Mouse (Mus musculus) midbrain, embryonic 13.5 days (tissue): Measurements from ENCODE around the gene Rpl38. TPM values are rescaled to one million over a fixed set of nuclear protein-coding genes. Genes with fewer than 3 reads are reported as not detected.

ENCODE experiments used
- ATAC-seq: fragments of 200-750 bp; cut with Nextera tagmentation; 2 replicates; pipeline ENCODE4 v1.8.0; 2017; ENCODE audit warnings: mild to moderate bottlenecking, moderate TSS enrichment, moderate library complexity
- H3K27ac ChIP-seq: fragments of 300-500 bp; sonication (generic); 2 replicates; pipeline ENCODE4 v1.5.1; 2015; ENCODE audit warnings: inconsistent platforms, mild to moderate bottlenecking, moderate library complexity
- H3K27me3 ChIP-seq: fragments of 300-500 bp; sonication (generic); 2 replicates; pipeline ENCODE4 v1.6.1; 2015; ENCODE audit warnings: mild to moderate bottlenecking, inconsistent platforms
- H3K36me3 ChIP-seq: fragments of 300-500 bp; sonication (generic); 2 replicates; pipeline ENCODE4 v1.6.1; 2015; ENCODE audit warnings: mild to moderate bottlenecking, inconsistent platforms
- H3K4me1 ChIP-seq: fragments of 300-500 bp; sonication (generic); replicated peaks from 2 replicates; pipeline ENCODE4 v1.6.1; 2015; ENCODE audit warnings: inconsistent platforms
- H3K4me2 ChIP-seq: fragments of 300-500 bp; sonication (generic); replicated peaks from 2 replicates; pipeline ENCODE4 v1.6.1; 2015; ENCODE audit warnings: moderate library complexity, mild to moderate bottlenecking, inconsistent platforms
- H3K4me3 ChIP-seq: fragments of 300-500 bp; sonication (generic); replicated peaks from 2 replicates; pipeline ENCODE4 v1.5.1; 2015; ENCODE audit warnings: mild to moderate bottlenecking, inconsistent platforms
- H3K9ac ChIP-seq: fragments of 300-500 bp; sonication (generic); replicated peaks from 2 replicates; pipeline ENCODE4 v1.6.1; 2015; ENCODE audit warnings: mild to moderate bottlenecking, inconsistent platforms
- H3K9me3 ChIP-seq: fragments of 300-500 bp; sonication (generic); 2 replicates; pipeline ENCODE4 v1.6.1; 2016; ENCODE audit warnings: mild to moderate bottlenecking, inconsistent platforms
- WGBS: fragments of 180-500 bp; shearing (Covaris S2); methylation state at CpG from one replicate; pipeline ENCODE4 v1.1.7; 2015; 5-methylcytosine and 5-hydroxymethylcytosine counted together
- polyA plus RNA-seq: library from polyadenylated mRNA; unstranded; fragments of >200 nt; fragmentation: Nextera tagmentation; extraction: Ambion mirVana; gene quantifications from 2 replicates; pipeline ENCODE4 v1.2.1, GENCODE M21; 2015

The Rpl38 gene
- polyA plus RNA-seq, 1 experiment from 2014 or later = 826 TPM

GRCm38 (mm10) chr11:114683722-114684621 lies 15.6 kb downstream of the Rpl38 start:
- no peak overlapping the region for H3K4me2 ChIP-seq
- peaks cover 29% of the 10 kb centered on the region for H3K4me1 ChIP-seq
- no peaks in the 10 kb centered on the region for H3K9me3 ChIP-seq
- no peak overlapping the region for H3K27ac ChIP-seq
- no peaks in the 10 kb centered on the region for H3K27me3 ChIP-seq
- H3K9ac ChIP-seq = no peak overlapping the region
- ATAC-seq = no peak
- 70% methylated on average over 20 of the region's 20 CpGs for WGBS
- no peaks in the 10 kb centered on the region for H3K36me3 ChIP-seq
- H3K4me3 ChIP-seq = no peak overlapping the region

- Histone ChIP-seq H3K27ac (no peak overlapping the region), H3K4me1 (peaks cover 21% of the 10 kb centered on the region), H3K9me3 (no peaks in the 10 kb centered on the region), H3K27me3 (no peaks in the 10 kb centered on the region), H3K4me2 (no peak overlapping the region), H3K4me3 (no peak overlapping the region), H3K36me3 (no peaks in the 10 kb centered on the region), H3K9ac (no peak overlapping the region)
- no peak for ATAC-seq
- WGBS = 74% methylated on average over 14 of the region's 14 CpGs
Measured at GRCm38 (mm10) chr11:114684627-114685373, 16.5 kb downstream of the Rpl38 start.

DNA sequence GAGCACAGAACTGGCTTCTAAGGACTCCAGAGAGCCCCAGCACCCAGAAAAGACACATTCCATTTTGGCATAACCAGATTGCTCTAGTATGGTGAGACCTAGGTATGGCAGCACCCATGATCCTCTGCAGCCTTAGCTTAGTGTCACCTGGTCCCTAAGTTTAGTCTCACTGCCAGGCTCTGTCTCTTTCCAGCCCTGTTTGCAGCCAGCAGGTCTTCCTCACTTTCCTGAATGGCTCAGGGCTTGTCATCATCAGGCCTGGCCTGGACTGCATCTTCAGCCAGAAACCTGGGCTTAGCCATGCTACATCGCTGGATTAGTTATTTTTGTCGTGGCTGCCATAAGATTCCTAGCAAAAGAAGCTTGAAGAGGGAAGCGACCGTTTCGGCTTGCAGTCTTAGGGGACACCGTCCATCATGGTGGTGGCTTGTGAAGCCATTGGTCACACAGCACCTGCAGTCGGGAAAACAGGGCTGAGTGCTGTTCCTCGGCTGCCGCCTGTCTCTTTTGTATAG lies 17.3 kb downstream of the Rpl38 start:
- H3K27me3 ChIP-seq = no peaks in the 10 kb centered on the region
- WGBS = 87% methylated on average over 9 of the region's 9 CpGs
- H3K27ac ChIP-seq = no peak overlapping the region
- peaks cover 16% of the 10 kb centered on the region for H3K4me1 ChIP-seq
- H3K9ac ChIP-seq = no peak overlapping the region
- no peaks in the 10 kb centered on the region for H3K9me3 ChIP-seq
- no peak overlapping the region for H3K4me3 ChIP-seq
- H3K4me2 ChIP-seq = no peak overlapping the region
- no peak for ATAC-seq
- H3K36me3 ChIP-seq = no peaks in the 10 kb centered on the region

DNA sequence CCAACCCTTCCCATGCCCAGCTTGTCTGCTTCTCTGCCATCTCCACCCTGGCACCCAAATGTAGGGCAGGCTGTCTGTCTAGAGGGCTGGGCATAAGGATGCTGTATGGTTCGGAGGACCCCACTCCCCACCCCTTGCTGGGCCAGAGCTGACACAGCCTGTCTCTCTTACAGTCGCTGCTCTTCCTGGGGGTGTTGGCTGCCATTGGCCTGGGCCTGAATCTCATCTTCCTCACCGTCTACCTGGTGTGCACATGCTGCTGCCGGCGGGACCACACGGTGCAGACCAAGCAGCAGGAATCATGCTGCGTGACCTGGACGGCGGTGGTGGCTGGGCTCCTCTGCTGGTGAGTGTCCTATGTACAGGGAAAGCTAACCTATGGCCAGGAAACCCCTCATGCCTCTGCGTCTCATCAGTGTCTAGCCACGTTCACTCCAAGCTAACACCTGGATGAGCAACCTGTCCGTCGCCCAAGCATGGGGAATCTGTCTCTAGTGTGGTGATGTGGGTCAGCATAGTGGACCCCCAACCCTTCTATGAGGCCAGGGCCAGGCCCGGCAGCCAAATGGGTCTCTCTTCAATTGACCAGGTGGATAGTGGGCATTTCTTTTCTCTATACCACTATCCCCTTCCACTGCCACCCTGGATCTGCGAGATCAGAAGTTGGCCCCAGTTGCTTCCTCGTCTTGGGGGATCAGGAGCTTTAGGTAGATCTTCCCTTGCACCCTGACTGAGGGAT lies 18.1 kb downstream of the Rpl38 start:
- no peak overlapping the region for H3K27ac ChIP-seq
- H3K9me3 ChIP-seq = no peaks in the 10 kb centered on the region
- no peak overlapping the region for H3K4me3 ChIP-seq
- 92% methylated on average over 16 of the region's 16 CpGs for whole genome bisulfite sequencing
- H3K4me2 ChIP-seq = no peak overlapping the region
- H3K27me3 ChIP-seq = no peaks in the 10 kb centered on the region
- no peaks in the 10 kb centered on the region for H3K36me3 ChIP-seq
- no peak for ATAC-seq
- peaks cover 12% of the 10 kb centered on the region for H3K4me1 ChIP-seq
- H3K9ac ChIP-seq = no peak overlapping the region

- Histone ChIP-seq H3K27ac (no peak overlapping the region), H3K9ac (no peak overlapping the region), H3K4me3 (no peak overlapping the region), H3K4me2 (no peak overlapping the region), H3K36me3 (no peaks in the 10 kb centered on the region), H3K27me3 (no peaks in the 10 kb centered on the region), H3K4me1 (peaks cover 19% of the 10 kb centered on the region), H3K9me3 (no peaks in the 10 kb centered on the region)
- ATAC-seq = no peak
- WGBS = 65% methylated on average over 9 of the region's 10 CpGs
Measured at GRCm38 (mm10) chr11:114687574-114688188, 19.4 kb downstream of the Rpl38 start.

DNA sequence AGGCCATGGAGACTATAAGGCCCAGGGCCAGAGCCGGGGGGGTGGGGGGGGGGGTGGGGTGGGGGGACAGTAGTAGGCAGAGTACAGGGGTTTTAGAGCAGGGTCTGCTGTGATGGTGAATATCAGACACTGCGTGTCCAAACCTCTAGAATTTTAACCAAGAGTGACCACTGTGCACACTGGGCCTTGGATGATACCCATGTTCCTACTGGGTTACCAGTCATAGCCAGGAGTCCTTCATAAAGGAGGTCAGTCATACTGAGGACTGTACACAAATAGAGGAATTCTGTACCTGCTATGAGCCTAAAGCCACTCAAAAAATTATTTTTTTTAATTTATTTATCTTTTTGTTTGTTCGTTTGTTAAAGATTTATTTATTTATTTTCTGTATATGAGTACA lies 20.4 kb downstream of the Rpl38 start:
- Histone ChIP-seq H3K4me3 (no peak overlapping the region), H3K27ac (no peak overlapping the region), H3K4me1 (peaks cover 19% of the 10 kb centered on the region), H3K27me3 (no peaks in the 10 kb centered on the region), H3K4me2 (no peak overlapping the region), H3K9ac (no peak overlapping the region), H3K9me3 (no peaks in the 10 kb centered on the region), H3K36me3 (no peaks in the 10 kb centered on the region)
- 93% methylated on average over 2 of the region's 3 CpGs for WGBS
- ATAC-seq = no peak

GRCm38 (mm10) chr11:114690192-114690591 lies 21.9 kb downstream of the Rpl38 start:
- Histone ChIP-seq H3K4me3 (no peak overlapping the region), H3K9me3 (no peaks in the 10 kb centered on the region), H3K4me1 (peaks cover 9% of the 10 kb centered on the region), H3K27ac (no peak overlapping the region), H3K36me3 (0 out of 2 replicates have a peak, but pooled peaks cover 4% of the 10 kb centered on the region), H3K9ac (no peak overlapping the region), H3K4me2 (no peak overlapping the region), H3K27me3 (no peaks in the 10 kb centered on the region)
- ATAC-seq = no peak
- 93% methylated on average over 15 of the region's 15 CpGs for WGBS

DNA sequence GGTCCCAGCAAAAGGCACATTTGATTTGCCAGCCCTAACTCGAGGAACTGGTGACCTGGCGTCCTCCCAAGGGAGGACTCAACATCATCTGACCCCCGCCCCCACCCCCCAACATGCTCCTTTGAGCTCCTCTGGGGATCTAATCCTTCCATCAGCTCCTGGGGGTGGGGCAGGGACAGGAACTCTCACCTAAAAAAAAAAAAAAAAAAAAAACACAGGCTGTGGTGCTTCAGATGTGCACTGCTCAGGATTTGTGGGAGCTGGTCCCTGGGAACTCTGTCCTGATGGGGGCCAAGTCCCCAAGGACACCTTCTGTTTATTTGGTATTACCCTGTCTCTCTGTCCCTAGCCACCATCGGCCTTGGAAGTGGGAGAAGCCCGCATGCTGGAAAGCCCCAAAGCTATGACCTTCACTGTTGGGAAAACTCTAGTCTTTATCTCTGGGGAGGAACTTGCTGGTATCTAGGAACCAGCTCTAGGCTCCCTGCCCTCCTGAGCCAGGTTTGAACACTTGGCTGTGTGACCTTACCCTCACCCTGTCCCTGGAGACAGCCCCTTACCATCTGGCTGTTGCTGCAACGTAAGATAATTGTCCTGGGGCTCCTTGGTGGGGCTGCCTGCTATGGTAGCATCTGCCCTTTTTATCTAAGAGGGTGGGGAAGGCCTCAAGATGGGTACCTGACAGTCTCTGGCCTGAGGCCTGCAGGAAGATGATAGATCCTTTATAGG lies 23.3 kb downstream of the Rpl38 start:
- Histone ChIP-seq H3K27ac (no peak overlapping the region), H3K27me3 (no peaks in the 10 kb centered on the region), H3K4me3 (no peak overlapping the region), H3K9me3 (no peaks in the 10 kb centered on the region), H3K36me3 (0 out of 2 replicates have a peak, but pooled peaks cover 5% of the 10 kb centered on the region), H3K4me2 (no peak overlapping the region), H3K4me1 (peaks cover 7% of the 10 kb centered on the region; the same call in 1 of the 2 replicates), H3K9ac (no peak overlapping the region)
- 63% methylated on average over 6 of the region's 6 CpGs for WGBS
- ATAC-seq = no peak

- peaks cover 7% of the 10 kb centered on the region; the same call in 1 of the 2 replicates for H3K4me1 ChIP-seq
- H3K9ac ChIP-seq = no peak overlapping the region
- H3K9me3 ChIP-seq = no peaks in the 10 kb centered on the region
- H3K4me2 ChIP-seq = no peak overlapping the region
- no peak overlapping the region for H3K4me3 ChIP-seq
- no peak overlapping the region for H3K27ac ChIP-seq
- WGBS = 41% methylated on average over 7 of the region's 7 CpGs
- ATAC-seq = no peak
- H3K36me3 ChIP-seq = 0 out of 2 replicates have a peak, but pooled peaks cover 9% of the 10 kb centered on the region
- no peaks in the 10 kb centered on the region for H3K27me3 ChIP-seq
Measured at GRCm38 (mm10) chr11:114692601-114693000, 24.3 kb downstream of the Rpl38 start.

DNA sequence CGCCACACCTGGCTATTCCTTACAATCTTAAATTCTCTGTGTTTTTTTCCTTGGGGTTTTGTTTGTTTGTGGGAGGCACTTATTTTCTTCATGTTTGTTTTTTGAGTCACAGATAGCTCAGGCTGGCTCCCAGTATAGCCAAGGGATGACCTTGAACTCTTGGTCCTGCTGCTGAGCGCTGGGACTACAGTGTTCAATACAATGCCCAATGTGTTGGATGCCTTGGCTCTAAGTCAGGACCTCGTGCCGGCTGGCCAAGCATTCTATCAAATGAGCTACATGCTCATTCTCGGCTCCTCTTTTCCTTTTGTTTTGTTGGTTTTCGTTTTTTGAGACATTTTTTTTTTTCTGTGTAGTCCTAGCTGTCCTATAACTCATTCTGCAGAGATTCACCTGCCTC lies 25.1 kb downstream of the Rpl38 start:
- Histone ChIP-seq H3K36me3 (0 out of 2 replicates have a peak, but pooled peaks cover 9% of the 10 kb centered on the region), H3K27me3 (no peaks in the 10 kb centered on the region), H3K4me1 (peaks cover 7% of the 10 kb centered on the region; the same call in 1 of the 2 replicates), H3K27ac (no peak overlapping the region), H3K4me3 (no peak overlapping the region), H3K4me2 (no peak overlapping the region), H3K9me3 (no peaks in the 10 kb centered on the region), H3K9ac (no peak overlapping the region)
- no peak for ATAC-seq
- WGBS = 88% methylated on average over 6 of the region's 6 CpGs

DNA sequence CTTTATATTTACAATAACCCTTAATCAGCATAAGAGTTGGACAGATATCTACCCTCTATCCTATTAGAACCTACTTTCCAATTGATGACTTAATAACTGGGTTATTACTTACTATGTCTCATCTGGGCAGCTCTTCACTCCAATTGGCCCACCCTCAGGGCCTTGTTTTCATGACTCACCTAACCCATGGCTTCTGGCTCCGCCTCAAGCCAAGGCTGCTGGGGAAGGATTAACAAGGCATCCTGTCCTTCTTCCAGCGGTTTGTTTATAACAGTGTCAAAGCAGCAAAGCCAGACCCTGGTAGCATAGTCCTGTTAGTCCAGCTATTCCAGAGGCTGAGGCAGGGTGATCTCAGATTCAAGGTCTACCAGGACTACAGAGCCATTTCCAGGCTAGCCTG lies 26.1 kb downstream of the Rpl38 start:
- no peak for ATAC-seq
- 0 out of 2 replicates have a peak, but pooled peaks cover 9% of the 10 kb centered on the region for H3K36me3 ChIP-seq

More for the DNA sequence above, 26.1 kb downstream of the Rpl38 start:
- Histone ChIP-seq H3K4me3 (no peak overlapping the region), H3K4me1 (peaks cover 7% of the 10 kb centered on the region; the same call in 1 of the 2 replicates), H3K4me2 (no peak overlapping the region), H3K27ac (no peak overlapping the region), H3K9me3 (no peaks in the 10 kb centered on the region), H3K27me3 (no peaks in the 10 kb centered on the region), H3K9ac (no peak overlapping the region)
- WGBS = 76% methylated on average over 2 of the region's 2 CpGs
